Mouse (Mus musculus) small intestine, adult 2 months (tissue): ENCODE results near the gene Slc46a1. TPM values are rescaled to one million over a fixed set of nuclear protein-coding genes. Genes with fewer than 3 reads are reported as not detected.

ENCODE experiments used
- H3K27ac ChIP-seq: fragments of 200-500 bp; 2 replicates; pipeline ENCODE4 v1.5.1; 2012; ENCODE audit warnings: low read depth, low read length, control low read depth, inconsistent platforms; ENCODE audit not compliant: insufficient read depth
- H3K27me3 ChIP-seq: fragments of 200-500 bp; 2 replicates; pipeline ENCODE4 v1.6.1; 2012; ENCODE audit warnings: mild to moderate bottlenecking, moderate library complexity, low read length, inconsistent platforms; ENCODE audit not compliant: control insufficient read depth, insufficient read depth
- H3K36me3 ChIP-seq: fragments of 200-500 bp; 2 replicates; pipeline ENCODE4 v1.6.1; 2012; ENCODE audit warnings: mild to moderate bottlenecking, low read length, control low read depth, inconsistent platforms; ENCODE audit not compliant: control insufficient read depth, insufficient read depth
- H3K4me1 ChIP-seq: fragments of 200-500 bp; 2 replicates; pipeline ENCODE4 v1.6.1; 2012; ENCODE audit warnings: low read length, inconsistent platforms, mixed read lengths; ENCODE audit not compliant: control insufficient read depth, insufficient read depth, insufficient read length
- H3K4me3 ChIP-seq: fragments of 200-500 bp; 2 replicates; pipeline ENCODE4 v1.5.1; 2012; ENCODE audit warnings: low read depth, mild to moderate bottlenecking, control low read depth, inconsistent platforms, low read length, moderate library complexity
- CTCF ChIP-seq: fragments of 200-500 bp; IDR thresholded peaks from 2 replicates; pipeline ENCODE4 v1.5.1; 2012; ENCODE audit warnings: low read depth, mild to moderate bottlenecking, control low read depth, inconsistent platforms, low read length, moderate library complexity, mixed read lengths; ENCODE audit not compliant: insufficient replicate concordance, insufficient read length; ENCODE audit errors: extremely low read depth
- POLR2A ChIP-seq: fragments of 200-500 bp; IDR thresholded peaks from 2 replicates; pipeline ENCODE4 v1.6.1; 2012; ENCODE audit warnings: low read depth, mild to moderate bottlenecking, control low read depth, inconsistent platforms, low read length, moderate library complexity
- WGBS: fragments of 180-500 bp; shearing (Covaris S2); methylation state at CpG from one replicate; pipeline ENCODE4 v1.1.7; 2018; 5-methylcytosine and 5-hydroxymethylcytosine counted together
- polyA plus RNA-seq: library from polyadenylated mRNA; depleted of rRNA; stranded (reverse); fragments of >200 nt; gene quantifications from 2 replicates; pipeline ENCODE4 v1.2.3, GENCODE M21; 2012

Gene Slc46a1
- polyA plus RNA-seq, 1 experiment = 117 TPM

GRCm38 (mm10) chr11:78455308-78455707, 10.2 kb upstream of the Slc46a1 start:
- Histone ChIP-seq H3K36me3 (no peaks in the 10 kb centered on the region), H3K27ac (no peak overlapping the region), H3K27me3 (no peaks in the 10 kb centered on the region; the same call in 1 of the 2 replicates), H3K4me3 (no peak overlapping the region), H3K4me1 (no peaks in the 10 kb centered on the region)
- TF ChIP-seq CTCF = peak; percentile 38; the same call in 1 of the 2 replicates
- no peak for TF ChIP-seq POLR2A
- WGBS = 15% methylated on average over 5 of the region's 5 CpGs

GRCm38 (mm10) chr11:78458740-78459139, 6.8 kb upstream of the Slc46a1 start:
- peaks cover 8% of the 10 kb centered on the region; the same call in 1 of the 2 replicates for H3K4me1 ChIP-seq
- no peak for TF ChIP-seq POLR2A
- TF ChIP-seq CTCF = no peak
- H3K27ac ChIP-seq = no peak overlapping the region
- no peak overlapping the region for H3K4me3 ChIP-seq
- no peaks in the 10 kb centered on the region for H3K36me3 ChIP-seq
- 70% methylated on average over 17 of the region's 17 CpGs for WGBS
- no peaks in the 10 kb centered on the region; the same call in 1 of the 2 replicates for H3K27me3 ChIP-seq

- Histone ChIP-seq H3K36me3 (no peaks in the 10 kb centered on the region), H3K4me1 (peaks cover 27% of the 10 kb centered on the region), H3K27ac (no peak overlapping the region), H3K27me3 (no peaks in the 10 kb centered on the region), H3K4me3 (no peak overlapping the region)
- 69% methylated on average over 1 of the region's 1 CpGs for WGBS
- TF ChIP-seq POLR2A = no peak
- TF ChIP-seq CTCF = peak; percentile 57; the same call in 1 of the 2 replicates
Observed at GRCm38 (mm10) chr11:78461894-78462293, 3.6 kb upstream of the Slc46a1 start.

GRCm38 (mm10) chr11:78462669-78463068, 2.8 kb upstream of the Slc46a1 start:
- H3K27me3 ChIP-seq = no peaks in the 10 kb centered on the region
- H3K4me1 ChIP-seq = peaks cover 27% of the 10 kb centered on the region
- TF ChIP-seq POLR2A (no peak), CTCF (no peak)
- 29% methylated on average over 5 of the region's 5 CpGs for WGBS
- peak overlapping the region; percentile 78 for H3K27ac ChIP-seq
- H3K36me3 ChIP-seq = no peaks in the 10 kb centered on the region
- no peak overlapping the region for H3K4me3 ChIP-seq

- Histone ChIP-seq H3K4me3 (no peak overlapping the region), H3K36me3 (no peaks in the 10 kb centered on the region), H3K27ac (peak overlapping the region; percentile 86), H3K4me1 (peaks cover 27% of the 10 kb centered on the region), H3K27me3 (no peaks in the 10 kb centered on the region)
- TF ChIP-seq POLR2A = no peak
- TF ChIP-seq CTCF = no peak
- WGBS = 25% methylated on average over 13 of the region's 13 CpGs
Observed at GRCm38 (mm10) chr11:78463286-78464036, 2.0 kb upstream of the Slc46a1 start.

GRCm38 (mm10) chr11:78465116-78465515, 381 bp upstream of the Slc46a1 start:
- 17% methylated on average over 9 of the region's 9 CpGs for WGBS
- H3K27ac ChIP-seq = peak overlapping the region; percentile 70; the same call in 1 of the 2 replicates
- TF ChIP-seq POLR2A = no peak
- TF ChIP-seq CTCF = no peak

GRCm38 (mm10) chr11:78466242-78466912, 880 bp downstream of the Slc46a1 start:
- Histone ChIP-seq H3K4me1 (peaks cover 27% of the 10 kb centered on the region), H3K4me3 (peak overlapping the region; percentile 91), H3K27me3 (no peaks in the 10 kb centered on the region), H3K36me3 (no peaks in the 10 kb centered on the region), H3K27ac (peak overlapping the region; percentile 83)
- WGBS = 68% methylated on average over 23 of the region's 23 CpGs
- TF ChIP-seq CTCF = no peak
- no peak for TF ChIP-seq POLR2A

More at GRCm38 (mm10) chr11:78465116-78465515, 381 bp upstream of the Slc46a1 start:
- H3K27me3 ChIP-seq = no peaks in the 10 kb centered on the region
- peak overlapping the region; percentile 91 for H3K4me3 ChIP-seq
- peaks cover 27% of the 10 kb centered on the region for H3K4me1 ChIP-seq
- no peaks in the 10 kb centered on the region for H3K36me3 ChIP-seq
